Mouse (Mus musculus) lung, postnatal 0 days (tissue): ENCODE measurements at regions not wholly inside any gene's neighbourhood (a gene's known extent, or its start where the extent isn't known, plus 50 kb on each side); places are given as distances from the start of the nearest gene placed in this dataset.
A peak's percentile ranks its signal among the peaks of the same experiment; 100 is the strongest.

Experiments used
- ATAC-seq: fragments of 200-750 bp; cut with Nextera tagmentation; 2 replicates; pipeline ENCODE4 v1.8.0; 2017; ENCODE audit warnings: moderate library complexity
- DNase-seq: peaks from one replicate; pipeline ENCODE4 v3.0.0-alpha.2; 2016; ENCODE audit warnings: low spot score
- H3K27ac ChIP-seq: fragments of 300-500 bp; sonication (generic); 2 replicates; pipeline ENCODE4 v1.5.1; 2014; ENCODE audit warnings: antibody characterized with exemption, mild to moderate bottlenecking, low read length, mixed read lengths
- H3K27me3 ChIP-seq: fragments of 300-500 bp; sonication (generic); replicated peaks from 2 replicates; pipeline ENCODE4 v1.6.1; 2014; ENCODE audit warnings: low read length, mixed read lengths; ENCODE audit not compliant: insufficient read depth
- H3K36me3 ChIP-seq: fragments of 300-500 bp; sonication (generic); 2 replicates; pipeline ENCODE4 v1.6.1; 2014; ENCODE audit warnings: low read length, mixed read lengths; ENCODE audit not compliant: insufficient read depth
- H3K4me1 ChIP-seq: fragments of 300-500 bp; sonication (generic); 2 replicates; pipeline ENCODE4 v1.6.1; 2014; ENCODE audit warnings: antibody characterized with exemption, low read depth, low read length, mixed read lengths; ENCODE audit not compliant: insufficient read depth
- H3K4me2 ChIP-seq: fragments of 300-500 bp; sonication (generic); replicated peaks from 2 replicates; pipeline ENCODE4 v1.6.1; 2014; ENCODE audit warnings: low read depth, mild to moderate bottlenecking, low read length, moderate library complexity, mixed read lengths
- H3K4me3 ChIP-seq: fragments of 300-500 bp; sonication (generic); 2 replicates; pipeline ENCODE4 v1.5.1; 2014; ENCODE audit warnings: low read depth, low read length
- H3K9ac ChIP-seq: fragments of 300-500 bp; sonication (generic); replicated peaks from 2 replicates; pipeline ENCODE4 v1.6.1; 2014; ENCODE audit warnings: low read depth, mild to moderate bottlenecking
- H3K9me3 ChIP-seq: fragments of 300-500 bp; sonication (generic); 2 replicates; pipeline ENCODE4 v1.6.1; 2016; ENCODE audit warnings: low read length, mixed read lengths
- CTCF ChIP-seq: IDR thresholded peaks from 2 replicates; pipeline ENCODE4 v1.5.1; 2016; ENCODE audit warnings: antibody characterized with exemption, mild to moderate bottlenecking
- EP300 ChIP-seq: IDR thresholded peaks from 2 replicates; pipeline ENCODE4 v1.6.1; 2016; ENCODE audit warnings: antibody characterized with exemption, mild to moderate bottlenecking, control low read depth
- WGBS: fragments of 180-500 bp; shearing (Covaris S2); extraction: QIAGEN DNeasy Blood & Tissue Kit; methylation state at CpG from one replicate; pipeline ENCODE4 v1.1.7; 2014; 5-methylcytosine and 5-hydroxymethylcytosine counted together

- Histone ChIP-seq H3K27ac (no peak overlapping the region), H3K9me3 (no peaks in the 10 kb centered on the region), H3K9ac (no peak overlapping the region), H3K27me3 (no peaks in the 10 kb centered on the region), H3K4me2 (no peak overlapping the region), H3K36me3 (no peaks in the 10 kb centered on the region), H3K4me3 (no peak overlapping the region), H3K4me1 (no peaks in the 10 kb centered on the region)
- DNase-seq, result no peak
- TF ChIP-seq CTCF, result no peak
- no peak for TF ChIP-seq EP300
- no peak for ATAC-seq
- 76% methylated on average over 3 of the region's 3 CpGs for WGBS
Observed at GRCm38 (mm10) chr12:36792205-36792604, 316.1 kb upstream of the Meox2 start.

GRCm38 (mm10) chr12:36793799-36794198, 314.5 kb upstream of the Meox2 start:
- 72% methylated on average over 2 of the region's 2 CpGs for WGBS
- no peak overlapping the region for H3K4me2 ChIP-seq
- no peaks in the 10 kb centered on the region for H3K36me3 ChIP-seq
- H3K4me3 ChIP-seq, result no peak overlapping the region
- no peaks in the 10 kb centered on the region for H3K9me3 ChIP-seq
- no peak overlapping the region for H3K9ac ChIP-seq
- no peaks in the 10 kb centered on the region for H3K4me1 ChIP-seq
- no peak overlapping the region for H3K27ac ChIP-seq
- DNase-seq, result no peak
- TF ChIP-seq EP300, result no peak
- no peak for TF ChIP-seq CTCF
- no peak for ATAC-seq
- no peaks in the 10 kb centered on the region for H3K27me3 ChIP-seq

- Histone ChIP-seq H3K4me3 (no peak overlapping the region), H3K9me3 (no peaks in the 10 kb centered on the region), H3K4me2 (no peak overlapping the region), H3K36me3 (no peaks in the 10 kb centered on the region), H3K27ac (no peak overlapping the region), H3K27me3 (no peaks in the 10 kb centered on the region), H3K4me1 (no peaks in the 10 kb centered on the region), H3K9ac (no peak overlapping the region)
- DNase-seq (no peak), ATAC-seq (no peak)
- TF ChIP-seq EP300, result no peak
- no peak for TF ChIP-seq CTCF
- 65% methylated on average over 4 of the region's 4 CpGs for WGBS
Observed at GRCm38 (mm10) chr12:36796201-36796600, 312.1 kb upstream of the Meox2 start.

GRCm38 (mm10) chr12:36817938-36818337, 290.4 kb upstream of the Meox2 start:
- H3K4me1 ChIP-seq, result no peaks in the 10 kb centered on the region
- H3K9ac ChIP-seq, result no peak overlapping the region
- no peaks in the 10 kb centered on the region for H3K9me3 ChIP-seq
- ATAC-seq, result peak; percentile 55; the same call in 1 of the 2 replicates
- H3K4me3 ChIP-seq, result no peak overlapping the region
- TF ChIP-seq CTCF, result no peak
- TF ChIP-seq EP300, result 0 out of 2 replicates have a peak, but pooled peaks have one; percentile 34
- H3K36me3 ChIP-seq, result no peaks in the 10 kb centered on the region
- H3K4me2 ChIP-seq, result no peak overlapping the region
- H3K27me3 ChIP-seq, result no peaks in the 10 kb centered on the region
- H3K27ac ChIP-seq, result no peak overlapping the region
- DNase-seq, result peak; percentile 63
- WGBS, result 73% methylated on average over 2 of the region's 2 CpGs

GRCm38 (mm10) chr12:36818852-36819251, 289.5 kb upstream of the Meox2 start:
- no peak for TF ChIP-seq CTCF
- TF ChIP-seq EP300, result peak; percentile 46
- H3K27ac ChIP-seq, result no peak overlapping the region
- no peak overlapping the region for H3K4me2 ChIP-seq
- H3K27me3 ChIP-seq, result no peaks in the 10 kb centered on the region
- H3K9me3 ChIP-seq, result no peaks in the 10 kb centered on the region
- H3K4me3 ChIP-seq, result no peak overlapping the region
- peak; percentile 55 for DNase-seq
- H3K4me1 ChIP-seq, result no peaks in the 10 kb centered on the region
- H3K36me3 ChIP-seq, result no peaks in the 10 kb centered on the region
- peak; percentile 26; the same call in 1 of the 2 replicates for ATAC-seq
- no peak overlapping the region for H3K9ac ChIP-seq
- 47% methylated on average over 3 of the region's 3 CpGs for WGBS

- no peak for DNase-seq
- Histone ChIP-seq H3K9ac (no peak overlapping the region), H3K4me3 (no peak overlapping the region), H3K27me3 (no peaks in the 10 kb centered on the region), H3K27ac (no peak overlapping the region), H3K4me1 (no peaks in the 10 kb centered on the region), H3K4me2 (no peak overlapping the region; the same call in 1 of the 2 replicates), H3K9me3 (no peaks in the 10 kb centered on the region), H3K36me3 (no peaks in the 10 kb centered on the region)
- no peak for TF ChIP-seq EP300
- TF ChIP-seq CTCF, result no peak
- 40% methylated on average over 6 of the region's 6 CpGs for WGBS
- ATAC-seq, result no peak
Observed at GRCm38 (mm10) chr12:36826766-36827165, 281.6 kb upstream of the Meox2 start.

- H3K4me3 ChIP-seq, result no peak overlapping the region
- H3K4me2 ChIP-seq, result no peak overlapping the region
- ATAC-seq (no peak), DNase-seq (no peak)
- no peaks in the 10 kb centered on the region for H3K9me3 ChIP-seq
- H3K4me1 ChIP-seq, result no peaks in the 10 kb centered on the region
- H3K27ac ChIP-seq, result no peak overlapping the region
- no peaks in the 10 kb centered on the region for H3K36me3 ChIP-seq
- no peaks in the 10 kb centered on the region for H3K27me3 ChIP-seq
- no peak for TF ChIP-seq CTCF
- no peak for TF ChIP-seq EP300
- WGBS, result 76% methylated on average over 14 of the region's 14 CpGs
- no peak overlapping the region for H3K9ac ChIP-seq
Observed at GRCm38 (mm10) chr12:36831307-36831997, 276.9 kb upstream of the Meox2 start.
